Mouse (Mus musculus) G1E (cell line): ENCODE measurements around the gene Ube2g1.

Experiments
- CTCF ChIP-seq: IDR thresholded peaks from 2 replicates; pipeline ENCODE4 v1.5.1; 2012; ENCODE audit warnings: low read depth, low read length, inconsistent platforms, mixed read lengths
- TAL1 ChIP-seq: conservative IDR thresholded peaks from 2 replicates; pipeline ENCODE4 v1.6.1; 2012; ENCODE audit warnings: low read depth, low read length, inconsistent platforms, mixed read lengths

GRCm38 (mm10) chr11:72569051-72569450 is 38.0 kb upstream of the Ube2g1 start:
- no peak for TF ChIP-seq TAL1
- no peak for TF ChIP-seq CTCF
